Mouse (Mus musculus): ENCODE data around the gene Trp53rkb.

- TF ChIP-seq CHD2 (IDR thresholded peaks at IDR 0.05; ENCODE audit: low read depth, low read length) (no peak), MAFK (IDR thresholded peaks at IDR 0.05; ENCODE audit: insufficient read depth, low read depth, low read length) (no peak), ZC3H11A (IDR thresholded peaks at IDR 0.05; ENCODE audit: borderline replicate concordance, low read depth, low read length) (no peak), ZNF384 (IDR thresholded peaks at IDR 0.05; ENCODE audit: low read depth, low read length) (no peak)
These were observed 17.2 kb downstream of the Trp53rkb start for GRCm38 (mm10) chr2:166809499-166809898.

Measured in ES-E14 (cell line).